Mouse (Mus musculus): ENCODE measurements around the gene Mrpl33. TPM values are rescaled to one million over a fixed set of nuclear protein-coding genes. Genes with fewer than 3 reads are reported as not detected.

The Mrpl33 gene
- polyA plus RNA-seq, 1 experiment from 2014 or later, result 165 TPM

GRCm38 (mm10) chr5:31693191-31693590 lies 96.5 kb downstream of the Mrpl33 start:
- Histone ChIP-seq H3K4me2 (ENCODE audit: low read depth, low read length) (no peak overlapping the region), H3K36me3 (replicated peaks; ENCODE audit: insufficient read depth, low read length) (no peaks in the 10 kb centered on the region), H3K9ac (replicated peaks) (no peak overlapping the region), H3K27ac (ENCODE audit: low read depth) (no peak overlapping the region), H3K9me3 (ENCODE audit: low read length) (no peaks in the 10 kb centered on the region), H3K27me3 (ENCODE audit: insufficient read depth, low read length) (no peaks in the 10 kb centered on the region), H3K4me3 (ENCODE audit: low read depth, low read length) (no peak overlapping the region), H3K4me1 (ENCODE audit: insufficient read depth) (peaks cover 3% of the 10 kb centered on the region; the same call in 1 of the 2 replicates)
- no peak for ATAC-seq
- DNase-seq, result no peak
- TF ChIP-seq EP300 (IDR thresholded peaks at IDR 0.05; ENCODE audit: low read depth) (no peak), CTCF (IDR thresholded peaks at IDR 0.05; ENCODE audit: low read depth) (no peak)

GRCm38 (mm10) chr5:31696971-31697643 lies 100.4 kb downstream of the Mrpl33 start, which contains the start of gene Rbks:
TSS of gene Rbks (minus strand) at chr5:31697627.
- Histone ChIP-seq H3K4me3 (ENCODE audit: low read depth, low read length) (peak within 1 kb of the TSS; percentile 90), H3K4me2 (ENCODE audit: low read depth, low read length) (peak within 1 kb of the TSS; percentile 85), H3K36me3 (replicated peaks; ENCODE audit: insufficient read depth, low read length) (peaks cover 3% of the 10 kb centered on the region; the same call in 1 of the 2 replicates), H3K4me1 (ENCODE audit: insufficient read depth) (peaks cover 6% of the 10 kb centered on the region), H3K27me3 (ENCODE audit: insufficient read depth, low read length) (no peaks in the 10 kb centered on the region), H3K9me3 (ENCODE audit: low read length) (no peaks in the 10 kb centered on the region), H3K9ac (replicated peaks) (peak within 1 kb of the TSS; percentile 84), H3K27ac (ENCODE audit: low read depth) (peak within 1 kb of the TSS; percentile 99)
- ATAC-seq, result no peak
- 6% methylated on average over 18 of the region's 18 CpGs for WGBS (ENCODE audit: insufficient replicate concordance)
- no peak for DNase-seq
- TF ChIP-seq EP300 (IDR thresholded peaks at IDR 0.05; ENCODE audit: low read depth), result no peak
- peak; percentile 5; the same call in 1 of the 2 replicates for TF ChIP-seq CTCF (IDR thresholded peaks at IDR 0.05; ENCODE audit: low read depth)

- under 1% methylated on average over 70 of the region's 71 CpGs for WGBS (ENCODE audit: insufficient replicate concordance)
- Histone ChIP-seq H3K4me2 (ENCODE audit: low read depth, low read length) (peak within 1 kb of the TSS; percentile 85), H3K4me1 (ENCODE audit: insufficient read depth) (peaks cover 6% of the 10 kb centered on the region), H3K9me3 (ENCODE audit: low read length) (no peaks in the 10 kb centered on the region), H3K36me3 (replicated peaks; ENCODE audit: insufficient read depth, low read length) (peaks cover 10% of the 10 kb centered on the region; the same call in 1 of the 2 replicates), H3K4me3 (ENCODE audit: low read depth, low read length) (peak within 1 kb of the TSS; percentile 90), H3K27me3 (ENCODE audit: insufficient read depth, low read length) (no peaks in the 10 kb centered on the region), H3K9ac (replicated peaks) (peak within 1 kb of the TSS; percentile 84), H3K27ac (ENCODE audit: low read depth) (peak within 1 kb of the TSS; percentile 99)
- TF ChIP-seq EP300 (IDR thresholded peaks at IDR 0.05; ENCODE audit: low read depth) (no peak), CTCF (IDR thresholded peaks at IDR 0.05; ENCODE audit: low read depth) (0 out of 2 replicates have a peak, but pooled peaks have one; percentile 9)
- DNase-seq (peak; percentile 97), ATAC-seq (peak; percentile 96)
Observed at GRCm38 (mm10) chr5:31697644-31698296, 101.0 kb downstream of the Mrpl33 start, which contains the start of gene Babam2. TSS of gene Babam2 (plus strand) at chr5:31697684.

GRCm38 (mm10) chr5:31698297-31698726 lies 101.6 kb downstream of the Mrpl33 start:
- Histone ChIP-seq H3K9me3 (ENCODE audit: low read length) (no peaks in the 10 kb centered on the region), H3K27me3 (ENCODE audit: insufficient read depth, low read length) (no peaks in the 10 kb centered on the region), H3K4me3 (ENCODE audit: low read depth, low read length) (peak overlapping the region; percentile 90), H3K4me1 (ENCODE audit: insufficient read depth) (peaks cover 6% of the 10 kb centered on the region), H3K9ac (replicated peaks) (peak overlapping the region; percentile 84), H3K4me2 (ENCODE audit: low read depth, low read length) (peak overlapping the region; percentile 85), H3K36me3 (replicated peaks; ENCODE audit: insufficient read depth, low read length) (peaks cover 15% of the 10 kb centered on the region; the same call in 1 of the 2 replicates), H3K27ac (ENCODE audit: low read depth) (peak overlapping the region; percentile 99)
- DNase-seq (peak; percentile 91), ATAC-seq (peak; percentile 71)
- WGBS (ENCODE audit: insufficient replicate concordance), result 2% methylated on average over 16 of the region's 16 CpGs
- TF ChIP-seq CTCF (IDR thresholded peaks at IDR 0.05; ENCODE audit: low read depth) (no peak), EP300 (IDR thresholded peaks at IDR 0.05; ENCODE audit: low read depth) (peak; percentile 91)

GRCm38 (mm10) chr5:31698931-31699330 lies 102.2 kb downstream of the Mrpl33 start:
- H3K9ac ChIP-seq (replicated peaks), result no peak overlapping the region
- ATAC-seq (no peak), DNase-seq (no peak)
- H3K4me3 ChIP-seq (ENCODE audit: low read depth, low read length), result 0 out of 2 replicates have a peak overlapping the region, but pooled peaks have one; percentile 90
- peaks cover 20% of the 10 kb centered on the region for H3K36me3 ChIP-seq (replicated peaks; ENCODE audit: insufficient read depth, low read length)
- TF ChIP-seq CTCF (IDR thresholded peaks at IDR 0.05; ENCODE audit: low read depth) (no peak), EP300 (IDR thresholded peaks at IDR 0.05; ENCODE audit: low read depth) (no peak)
- peak overlapping the region; percentile 99 for H3K27ac ChIP-seq (ENCODE audit: low read depth)
- H3K4me2 ChIP-seq (ENCODE audit: low read depth, low read length), result peak overlapping the region; percentile 85
- 55% methylated on average over 4 of the region's 4 CpGs for WGBS (ENCODE audit: insufficient replicate concordance)
- no peaks in the 10 kb centered on the region for H3K27me3 ChIP-seq (ENCODE audit: insufficient read depth, low read length)
- H3K9me3 ChIP-seq (ENCODE audit: low read length), result no peaks in the 10 kb centered on the region
- peaks cover 6% of the 10 kb centered on the region for H3K4me1 ChIP-seq (ENCODE audit: insufficient read depth)

- TF ChIP-seq EP300 (IDR thresholded peaks at IDR 0.05; ENCODE audit: low read depth), result no peak
- no peak for TF ChIP-seq CTCF (IDR thresholded peaks at IDR 0.05; ENCODE audit: low read depth)
- Histone ChIP-seq H3K4me1 (ENCODE audit: insufficient read depth) (peaks cover 6% of the 10 kb centered on the region), H3K36me3 (replicated peaks; ENCODE audit: insufficient read depth, low read length) (peaks cover 21% of the 10 kb centered on the region), H3K4me3 (ENCODE audit: low read depth, low read length) (no peak overlapping the region), H3K4me2 (ENCODE audit: low read depth, low read length) (no peak overlapping the region), H3K27me3 (ENCODE audit: insufficient read depth, low read length) (no peaks in the 10 kb centered on the region), H3K9ac (replicated peaks) (no peak overlapping the region), H3K9me3 (ENCODE audit: low read length) (no peaks in the 10 kb centered on the region), H3K27ac (ENCODE audit: low read depth) (peak overlapping the region; percentile 99; the same call in 1 of the 2 replicates)
- ATAC-seq (no peak), DNase-seq (no peak)
Observed at GRCm38 (mm10) chr5:31699397-31699796, 102.7 kb downstream of the Mrpl33 start.

All from liver, postnatal 0 days (tissue).